Mouse (Mus musculus) intestine, postnatal 0 days (tissue): ENCODE results near the gene Fgfr3. TPM values are rescaled to one million over a fixed set of nuclear protein-coding genes. Genes with fewer than 3 reads are reported as not detected.

Source experiments
- ATAC-seq: fragments of 200-750 bp; cut with Nextera tagmentation; 2 replicates; pipeline ENCODE4 v1.8.0; 2017; ENCODE audit warnings: mild to moderate bottlenecking, moderate TSS enrichment, moderate library complexity
- H3K27ac ChIP-seq: fragments of 300-500 bp; sonication (generic); 2 replicates; pipeline ENCODE4 v1.5.1; 2014; ENCODE audit warnings: mild to moderate bottlenecking, low read depth, low read length, moderate library complexity
- H3K27me3 ChIP-seq: fragments of 300-500 bp; sonication (generic); replicated peaks from 2 replicates; pipeline ENCODE4 v1.6.1; 2014; ENCODE audit warnings: low read length, mixed read lengths; ENCODE audit not compliant: control insufficient read depth, insufficient read depth
- H3K36me3 ChIP-seq: fragments of 300-500 bp; sonication (generic); 2 replicates; pipeline ENCODE4 v1.6.1; 2014; ENCODE audit warnings: mild to moderate bottlenecking, moderate library complexity; ENCODE audit not compliant: control insufficient read depth, insufficient read depth
- H3K4me1 ChIP-seq: fragments of 300-500 bp; sonication (generic); replicated peaks from 2 replicates; pipeline ENCODE4 v1.6.1; 2014; ENCODE audit warnings: antibody characterized with exemption, low read length, mixed read lengths; ENCODE audit not compliant: control insufficient read depth, insufficient read depth
- H3K4me2 ChIP-seq: fragments of 300-500 bp; sonication (generic); replicated peaks from 2 replicates; pipeline ENCODE4 v1.6.1; 2014; ENCODE audit warnings: low read depth, mild to moderate bottlenecking, moderate library complexity
- H3K4me3 ChIP-seq: fragments of 300-500 bp; sonication (generic); 2 replicates; pipeline ENCODE4 v1.5.1; 2014; ENCODE audit warnings: low read depth, low read length
- H3K9ac ChIP-seq: fragments of 300-500 bp; sonication (generic); 2 replicates; pipeline ENCODE4 v1.6.1; 2014; ENCODE audit warnings: mild to moderate bottlenecking, low read depth, low read length
- H3K9me3 ChIP-seq: fragments of 300-500 bp; sonication (generic); 2 replicates; pipeline ENCODE4 v1.6.1; 2016; ENCODE audit warnings: mixed run types; ENCODE audit not compliant: control insufficient read depth
- CTCF ChIP-seq: sonication (generic); IDR thresholded peaks from 2 replicates; pipeline ENCODE4 v1.5.1; 2016; ENCODE audit warnings: low read depth, mild to moderate bottlenecking, control low read depth, antibody characterized with exemption, moderate library complexity
- WGBS: fragments of 180-500 bp; shearing (Covaris S2); extraction: QIAGEN DNeasy Blood & Tissue Kit; methylation state at CpG from one replicate; pipeline ENCODE4 v1.1.7; 2014; 5-methylcytosine and 5-hydroxymethylcytosine counted together
- polyA plus RNA-seq: library from polyadenylated mRNA; unstranded; fragments of >200 nt; fragmentation: Nextera tagmentation; extraction: Ambion mirVana; gene quantifications from 2 replicates; pipeline ENCODE4 v1.2.1, GENCODE M21; 2015

Fgfr3 gene
- polyA plus RNA-seq, 1 experiment from 2014 or later, result 2.6 TPM

DNA sequence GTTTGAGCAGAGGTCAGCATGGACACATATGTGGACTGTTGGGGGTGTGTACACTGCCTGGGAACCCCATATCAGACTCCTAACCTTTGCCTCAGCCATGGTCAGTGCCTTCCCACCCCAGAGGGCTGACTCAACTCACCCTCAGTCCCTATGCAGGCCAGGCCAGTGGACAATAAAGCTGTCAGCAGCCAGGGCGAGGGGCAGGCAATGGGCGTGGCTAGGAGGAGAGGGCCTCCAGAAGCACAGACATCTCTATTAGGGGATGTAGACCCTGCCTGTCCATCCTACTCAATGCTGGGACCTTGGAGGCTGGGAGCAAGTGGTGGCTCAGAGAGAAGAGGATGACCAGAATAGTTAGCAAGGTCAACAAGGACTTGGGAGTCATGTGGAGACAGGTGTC lies 6.3 kb upstream of the Fgfr3 start:
- 50% methylated on average over 2 of the region's 2 CpGs for WGBS
- ATAC-seq, result no peak

DNA sequence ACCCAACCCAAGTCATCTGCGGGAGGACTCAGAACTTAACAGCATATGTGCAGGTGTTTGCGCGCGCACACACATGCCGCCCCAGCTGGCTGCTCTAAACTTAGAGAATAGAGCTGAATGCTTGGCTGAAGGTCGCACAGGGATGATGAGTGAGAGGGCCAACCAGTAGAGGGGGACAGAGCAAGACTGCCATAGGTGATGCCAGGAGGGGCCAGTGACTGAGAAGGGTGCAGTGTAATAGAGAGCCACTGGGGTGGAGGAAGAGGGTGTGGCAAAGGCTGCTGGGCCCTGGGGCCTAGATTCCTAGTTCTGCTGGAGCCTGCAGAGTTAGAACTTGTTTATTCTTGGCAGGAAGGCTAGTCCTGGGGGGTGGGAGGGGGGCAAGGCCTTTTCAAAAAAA lies 5.0 kb upstream of the Fgfr3 start:
- Histone ChIP-seq H3K9me3 (no peaks in the 10 kb centered on the region), H3K27me3 (no peaks in the 10 kb centered on the region), H3K4me1 (no peaks in the 10 kb centered on the region), H3K36me3 (no peaks in the 10 kb centered on the region), H3K4me2 (no peak overlapping the region), H3K4me3 (no peak overlapping the region), H3K27ac (no peak overlapping the region), H3K9ac (no peak overlapping the region)
- peak; percentile 61 for TF ChIP-seq CTCF
- peak; percentile 60 for ATAC-seq
- 65% methylated on average over 6 of the region's 6 CpGs for WGBS

More for the DNA sequence above, 6.3 kb upstream of the Fgfr3 start:
- Histone ChIP-seq H3K36me3 (no peaks in the 10 kb centered on the region), H3K4me3 (no peak overlapping the region), H3K9ac (no peak overlapping the region), H3K27ac (no peak overlapping the region), H3K9me3 (no peaks in the 10 kb centered on the region), H3K4me2 (no peak overlapping the region), H3K27me3 (no peaks in the 10 kb centered on the region), H3K4me1 (no peaks in the 10 kb centered on the region)
- TF ChIP-seq CTCF, result no peak

DNA sequence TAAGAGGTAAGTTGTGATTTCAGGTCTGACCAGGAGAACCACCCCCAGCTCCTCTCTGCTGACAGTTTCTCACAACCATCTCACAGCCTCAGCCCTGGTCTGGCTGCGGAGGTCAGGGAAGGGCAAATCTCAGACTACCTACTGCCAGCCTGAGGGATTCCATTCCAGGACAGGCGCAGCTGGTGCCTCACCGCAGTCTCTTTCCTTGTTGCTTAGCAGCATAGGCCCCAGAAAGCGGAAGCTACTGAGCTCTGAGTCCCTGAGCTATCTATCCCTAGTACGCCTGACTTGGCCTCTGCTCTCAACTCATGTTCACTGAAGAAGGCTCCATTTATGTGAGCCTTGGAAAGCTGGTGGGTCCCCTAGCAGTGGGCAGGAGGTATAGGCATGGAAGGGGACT lies 3.0 kb upstream of the Fgfr3 start:
- Histone ChIP-seq H3K9me3 (no peaks in the 10 kb centered on the region), H3K27me3 (no peaks in the 10 kb centered on the region), H3K4me2 (no peak overlapping the region), H3K4me1 (no peaks in the 10 kb centered on the region; the same call in 1 of the 2 replicates), H3K36me3 (no peaks in the 10 kb centered on the region), H3K4me3 (no peak overlapping the region), H3K9ac (no peak overlapping the region), H3K27ac (no peak overlapping the region)
- 86% methylated on average over 5 of the region's 5 CpGs for WGBS
- no peak for ATAC-seq
- no peak for TF ChIP-seq CTCF

DNA sequence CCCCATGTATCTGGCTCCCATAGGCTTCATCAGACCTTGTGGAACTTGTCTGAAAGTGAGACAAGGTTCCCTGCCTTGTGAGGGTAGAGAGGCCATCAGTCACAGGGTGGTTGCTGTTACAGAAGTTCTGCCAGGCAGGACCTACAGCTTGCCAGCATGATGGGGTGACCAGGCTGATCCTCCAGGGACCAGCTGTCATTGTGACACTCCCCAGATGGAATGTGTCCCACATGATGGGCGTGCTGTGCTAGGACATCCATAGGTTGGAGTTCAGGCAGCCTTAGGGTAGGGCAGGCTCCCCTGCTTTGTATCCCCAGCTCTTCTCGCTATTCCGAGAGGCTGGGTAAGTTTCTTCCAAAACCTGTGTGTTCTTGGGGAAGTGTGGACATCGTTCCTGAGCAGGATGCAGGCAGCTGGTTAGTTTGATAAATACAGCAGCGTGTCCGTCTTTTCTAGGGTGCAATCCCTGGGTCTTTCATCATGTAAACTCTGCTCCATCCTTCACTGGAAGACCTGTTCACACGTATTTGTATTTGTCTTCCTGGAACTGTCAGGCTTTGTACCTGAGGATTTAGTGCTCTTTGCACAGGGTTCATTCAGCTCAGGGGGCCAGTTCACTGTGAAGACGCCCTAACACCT lies 503 bp upstream of the Fgfr3 start:
- H3K36me3 ChIP-seq, result no peaks in the 10 kb centered on the region
- no peak for TF ChIP-seq CTCF
- no peak overlapping the region for H3K27ac ChIP-seq
- H3K9me3 ChIP-seq, result no peaks in the 10 kb centered on the region
- H3K9ac ChIP-seq, result peak overlapping the region; percentile 58; the same call in 1 of the 2 replicates
- ATAC-seq, result no peak
- peaks cover 5% of the 10 kb centered on the region; the same call in 1 of the 2 replicates for H3K4me1 ChIP-seq
- peak overlapping the region; percentile 100 for H3K4me2 ChIP-seq
- 6% methylated on average over 8 of the region's 8 CpGs for WGBS
- H3K27me3 ChIP-seq, result no peaks in the 10 kb centered on the region
- H3K4me3 ChIP-seq, result peak overlapping the region; percentile 74

DNA sequence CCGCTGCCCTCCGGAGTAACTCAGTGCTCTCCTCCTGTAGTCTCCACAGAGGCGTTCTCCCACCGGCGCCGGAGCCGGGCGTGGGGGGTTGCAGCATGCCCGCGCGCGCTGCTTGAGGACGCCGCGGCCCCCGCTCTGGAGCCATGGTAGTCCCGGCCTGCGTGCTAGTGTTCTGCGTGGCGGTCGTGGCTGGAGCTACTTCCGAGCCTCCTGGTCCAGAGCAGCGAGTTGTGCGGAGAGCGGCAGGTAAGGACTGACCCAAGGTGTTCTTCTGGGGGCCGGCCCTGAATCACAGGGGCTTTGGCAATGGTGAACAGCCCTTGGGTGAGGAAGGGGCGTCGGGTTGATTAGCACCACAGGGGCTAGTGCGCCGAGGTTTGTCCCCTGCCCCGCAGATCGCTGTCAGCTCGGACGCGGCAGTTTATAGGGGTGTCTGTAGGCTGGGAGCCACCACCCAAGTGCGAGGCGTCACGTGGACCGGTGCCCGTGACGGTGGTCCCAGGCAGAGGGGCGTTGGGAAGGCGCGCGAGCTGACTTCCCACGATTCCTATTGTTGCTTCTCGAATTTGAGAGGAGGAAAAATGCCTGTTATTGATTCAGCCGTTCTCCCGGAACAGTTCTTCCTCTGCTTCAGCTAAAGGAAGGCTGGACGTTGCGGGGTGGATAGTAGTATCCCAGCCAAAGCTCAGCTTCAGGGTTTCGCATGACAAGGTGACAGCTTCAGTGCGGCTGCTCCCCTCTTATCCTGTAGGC lies 968 bp downstream of the Fgfr3 start:
- H3K4me1 ChIP-seq, result peaks cover 5% of the 10 kb centered on the region; the same call in 1 of the 2 replicates
- H3K4me2 ChIP-seq, result peak overlapping the region; percentile 100
- no peaks in the 10 kb centered on the region for H3K27me3 ChIP-seq
- peak overlapping the region; percentile 73; the same call in 1 of the 2 replicates for H3K27ac ChIP-seq
- H3K4me3 ChIP-seq, result peak overlapping the region; percentile 74
- under 1% methylated on average over 50 of the region's 53 CpGs for WGBS
- TF ChIP-seq CTCF, result no peak
- no peaks in the 10 kb centered on the region for H3K36me3 ChIP-seq
- peak overlapping the region; percentile 58 for H3K9ac ChIP-seq
- no peak for ATAC-seq
- no peaks in the 10 kb centered on the region for H3K9me3 ChIP-seq

DNA sequence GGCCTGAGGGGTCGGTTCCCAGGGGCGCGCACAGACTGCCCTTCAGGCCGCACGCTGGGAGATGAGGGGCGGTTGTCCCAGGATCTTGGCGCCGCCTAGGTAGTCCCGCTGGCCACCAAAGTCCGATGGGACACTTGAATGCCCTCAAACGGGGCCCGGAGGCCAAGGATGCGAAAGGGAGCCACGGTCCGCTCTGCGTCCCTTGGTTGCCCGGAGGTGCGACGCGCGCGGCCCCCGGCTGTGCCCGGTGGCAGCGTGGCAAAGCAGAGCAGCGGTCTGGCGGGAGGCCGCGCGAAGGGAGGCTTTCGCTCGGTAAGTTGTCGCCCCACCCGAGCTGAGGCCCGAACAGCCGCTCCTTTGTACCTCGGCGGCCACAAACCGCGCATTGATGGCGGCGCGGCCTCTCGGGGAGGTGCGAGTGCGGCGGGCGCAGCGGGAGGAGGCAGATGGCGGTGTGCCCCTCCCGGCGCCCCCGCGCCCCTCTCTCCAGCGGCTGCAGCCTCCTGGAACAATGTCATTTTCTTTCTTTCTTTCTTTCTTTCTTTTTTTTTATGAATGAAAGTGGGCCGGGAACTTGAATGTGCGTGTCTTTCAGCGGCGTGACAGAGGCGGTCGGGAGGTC lies 1.7 kb downstream of the Fgfr3 start:
- TF ChIP-seq CTCF, result peak; percentile 37
- peak overlapping the region; percentile 74 for H3K4me3 ChIP-seq
- peaks cover 5% of the 10 kb centered on the region; the same call in 1 of the 2 replicates for H3K4me1 ChIP-seq
- peak overlapping the region; percentile 58 for H3K9ac ChIP-seq
- peak overlapping the region; percentile 100 for H3K4me2 ChIP-seq
- H3K9me3 ChIP-seq, result no peaks in the 10 kb centered on the region
- no peak for ATAC-seq
- peak overlapping the region; percentile 73 for H3K27ac ChIP-seq
- under 1% methylated on average over 58 of the region's 61 CpGs for WGBS
- H3K27me3 ChIP-seq, result no peaks in the 10 kb centered on the region
- H3K36me3 ChIP-seq, result no peaks in the 10 kb centered on the region
